Mouse (Mus musculus) kidney, postnatal 25 days (tissue): ENCODE measurements around the gene Qser1.
A peak's percentile ranks its signal among the peaks of the same experiment; 100 is the strongest.

Experiments
- DNase-seq, 2 experiments: peaks; one replicate each; pipeline ENCODE4 v3.0.0; 2021; ENCODE audit warnings: mixed read lengths in 2 of 2

The Qser1 gene

DNA sequence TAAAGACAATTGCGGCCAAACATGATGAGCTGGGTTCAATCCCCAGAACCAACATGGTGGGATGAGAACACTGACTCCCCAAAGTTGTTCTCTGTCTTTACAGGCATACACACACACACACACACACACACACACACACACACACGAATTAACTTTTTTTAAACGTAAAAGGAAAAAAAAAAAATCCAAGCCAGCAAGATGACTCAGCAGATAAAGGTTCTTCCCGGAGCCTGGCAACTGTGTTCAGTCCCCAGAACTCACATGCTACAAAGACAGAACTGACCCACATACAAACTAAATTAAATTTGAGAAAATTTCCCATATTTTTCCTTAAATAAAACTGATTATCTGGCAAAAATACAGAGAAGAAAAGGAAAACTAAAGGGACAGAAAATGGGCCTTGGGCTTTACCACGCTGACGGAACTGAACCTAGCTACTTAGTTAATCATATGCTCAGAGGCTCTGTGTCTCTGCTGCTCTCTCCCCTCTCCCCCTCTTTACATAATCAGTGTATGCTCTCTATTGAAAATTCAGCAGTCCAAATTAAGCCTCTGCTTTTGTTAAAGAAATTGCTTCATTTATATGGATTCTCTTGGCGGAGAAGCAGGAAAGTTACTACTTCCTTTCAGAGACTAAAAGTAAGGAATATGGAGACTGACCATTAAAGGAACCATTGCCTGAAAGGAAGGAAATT is 83.9 kb downstream of the Qser1 start:
- no peak for DNase-seq

DNA sequence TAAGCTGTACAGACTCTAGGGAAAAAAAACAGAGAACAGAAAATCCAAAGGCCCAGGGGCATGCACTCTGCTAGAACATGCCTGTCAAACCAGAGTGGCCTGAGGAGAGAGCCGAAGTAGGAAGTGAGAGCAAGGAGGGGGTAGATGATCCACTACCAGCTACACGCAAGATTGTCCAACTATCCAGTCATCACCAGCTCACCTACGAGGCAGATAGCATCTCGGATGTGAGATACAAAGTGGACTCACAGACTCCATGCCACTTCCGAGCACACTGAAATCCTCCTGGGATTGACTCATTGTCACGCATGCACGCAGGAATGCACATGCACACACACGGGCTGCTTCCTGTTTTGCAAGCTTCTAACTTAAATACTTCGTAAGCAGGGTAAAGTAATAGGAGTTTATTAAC is 84.5 kb downstream of the Qser1 start:
- no peak for DNase-seq

DNA sequence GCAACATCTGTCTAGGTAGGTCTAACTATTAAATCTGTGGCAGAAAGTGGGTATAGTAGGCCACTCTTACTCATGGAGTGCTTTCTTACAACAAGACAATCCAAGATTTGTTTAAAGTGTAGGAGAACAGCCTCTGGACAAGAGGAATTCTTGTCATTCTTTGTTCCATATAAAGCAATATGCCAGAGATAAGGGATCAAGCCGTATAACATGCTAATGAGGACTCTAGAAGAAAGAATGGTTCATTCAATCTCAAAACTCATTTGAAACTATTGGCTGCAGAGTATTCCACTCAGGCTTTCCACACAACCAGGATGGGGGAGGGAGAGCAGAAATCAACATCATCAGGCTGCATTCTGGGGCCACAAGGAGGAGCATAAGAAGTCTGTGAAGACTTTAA is 89.2 kb downstream of the Qser1 start:
- no peak for DNase-seq

DNA sequence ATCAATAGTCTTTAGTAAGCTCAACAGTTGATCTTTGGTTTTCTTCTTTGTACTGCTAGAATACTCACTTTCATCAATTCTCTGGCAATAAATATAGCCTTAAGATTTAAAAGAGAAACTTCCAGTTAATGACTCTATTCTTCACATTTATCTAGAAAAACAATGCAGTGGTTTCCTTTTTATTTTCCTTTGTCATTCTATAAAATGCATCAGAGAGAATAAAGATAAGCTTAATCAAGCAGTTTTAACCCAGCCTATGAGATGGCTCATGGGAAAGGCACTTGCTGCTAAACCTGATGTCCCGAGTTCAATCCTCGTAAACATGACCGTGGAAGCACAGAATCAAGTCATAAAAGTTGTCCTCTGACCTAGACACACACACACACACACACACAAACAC is 94.5 kb downstream of the Qser1 start:
- peak in 1 of 2 experiments; percentile 19 for DNase-seq

- DNase-seq: no peak
These were observed 98.7 kb downstream of the Qser1 start for GRCm38 (mm10) chr2:104717827-104718226.

- peak in 1 of 2 experiments; percentile 32 for DNase-seq
These were observed 99.3 kb downstream of the Qser1 start for GRCm38 (mm10) chr2:104717231-104717735.

- DNase-seq: no peak
These were observed 100.3 kb downstream of the Qser1 start, which contains the start of gene Pin1rt1 for GRCm38 (mm10) chr2:104716279-104716678. Gene Pin1rt1, minus strand, starts transcription at chr2:104716379.

GRCm38 (mm10) chr2:104714254-104714691 is 102.3 kb downstream of the Qser1 start:
- DNase-seq: peak; percentile 29 to 80

DNA sequence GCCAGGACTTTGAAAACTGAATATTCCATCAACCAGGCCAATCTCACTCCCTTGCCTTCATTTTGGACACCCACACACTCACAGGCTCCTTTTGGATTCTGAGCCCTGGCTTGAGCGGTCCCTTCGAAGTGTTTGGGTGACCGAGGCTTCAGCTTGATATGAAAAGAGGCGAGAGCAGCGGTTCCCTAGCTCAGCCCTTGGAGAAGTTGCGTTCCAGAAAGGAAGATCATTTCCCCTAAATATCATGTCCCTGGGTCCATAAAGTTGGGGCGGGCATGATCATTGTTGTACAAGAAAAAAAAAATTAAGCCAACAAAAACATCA is 104.1 kb downstream of the Qser1 start:
- DNase-seq: no peak

GRCm38 (mm10) chr2:104711585-104712485 is 104.7 kb downstream of the Qser1 start, which contains the start of gene Tcp11l1:
Gene Tcp11l1, minus strand, starts transcription at chr2:104712169.
- peak; percentile 67 to 70 for DNase-seq

DNA sequence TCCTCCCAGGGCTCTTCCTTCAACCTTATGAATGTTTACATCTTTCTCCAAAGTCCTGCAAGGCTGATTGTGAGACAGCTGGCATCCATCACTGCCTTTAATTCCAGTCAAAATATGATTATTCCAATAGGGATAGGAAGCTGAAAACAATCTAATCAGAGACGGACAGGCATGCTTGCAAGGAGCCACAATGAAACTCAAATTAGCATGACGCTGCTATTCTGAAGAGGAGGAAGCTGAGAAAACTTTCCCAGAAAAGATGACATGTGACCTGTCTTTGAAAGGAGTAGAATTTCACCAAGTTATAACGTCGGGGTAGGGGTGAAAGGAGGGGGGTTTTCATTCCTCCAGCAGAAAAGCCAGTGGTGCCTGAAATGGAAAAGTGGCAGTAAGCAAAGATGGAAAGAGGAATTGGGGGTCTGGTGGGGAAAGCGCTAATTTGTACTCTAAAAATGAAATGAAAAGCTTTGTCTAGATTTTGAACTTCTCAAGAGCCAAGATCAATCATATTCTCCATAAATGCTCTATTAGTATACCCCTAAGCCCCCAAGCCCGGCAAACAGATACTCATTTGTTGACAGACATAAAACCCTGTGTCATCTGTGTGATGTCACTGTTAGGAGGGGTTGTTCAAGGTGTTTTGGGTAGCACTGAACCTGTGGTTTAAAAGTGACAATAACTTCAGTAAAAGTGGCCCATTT is 105.7 kb downstream of the Qser1 start:
- DNase-seq: no peak

- DNase-seq: peak in 1 of 2 experiments; percentile 15
These were observed 106.7 kb downstream of the Qser1 start for GRCm38 (mm10) chr2:104709786-104710337.
